Mouse (Mus musculus) lung, postnatal 0 days (tissue): Measurements from ENCODE around the gene Slc6a4.

Source experiments
- CTCF ChIP-seq: IDR thresholded peaks from 2 replicates; pipeline ENCODE4 v1.5.1; 2016; ENCODE audit warnings: antibody characterized with exemption, mild to moderate bottlenecking
- EP300 ChIP-seq: IDR thresholded peaks from 2 replicates; pipeline ENCODE4 v1.6.1; 2016; ENCODE audit warnings: antibody characterized with exemption, mild to moderate bottlenecking, control low read depth

DNA sequence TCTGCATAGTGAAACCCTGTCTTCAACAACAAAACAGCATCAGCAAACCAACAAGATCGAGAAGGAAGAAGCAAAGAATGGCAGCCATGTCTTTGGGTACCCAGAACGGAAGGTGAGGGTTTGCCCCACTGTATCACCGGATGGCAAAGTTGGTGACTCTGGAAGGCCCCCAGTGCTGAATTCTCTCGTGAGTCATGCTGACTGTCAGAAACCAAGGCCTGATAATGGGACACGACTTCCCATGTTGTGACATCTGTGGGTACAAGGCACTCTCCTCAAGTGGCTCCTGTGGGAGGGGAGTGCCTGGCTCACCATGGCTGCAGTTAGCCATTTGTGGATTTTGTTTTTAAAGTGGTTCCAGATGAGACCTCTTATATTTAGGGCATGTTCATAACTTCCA, 7.6 kb upstream of the Slc6a4 start:
- TF ChIP-seq CTCF, result no peak
- TF ChIP-seq EP300, result no peak
